Mouse (Mus musculus) heart, postnatal 0 days (tissue): ENCODE results near the gene Ociad1. TPM values are rescaled to one million over a fixed set of nuclear protein-coding genes. Genes with fewer than 3 reads are reported as not detected.

Experiments
- ATAC-seq: fragments of 200-750 bp; cut with Nextera tagmentation; 2 replicates; pipeline ENCODE4 v1.8.0; 2017; ENCODE audit warnings: low read depth, moderate number of reproducible peaks, moderate library complexity; ENCODE audit not compliant: insufficient read depth
- DNase-seq: peaks from one replicate; pipeline ENCODE4 v3.0.0-alpha.2; 2016; ENCODE audit warnings: low spot score
- H3K27ac ChIP-seq: fragments of 300-500 bp; sonication (generic); 2 replicates; pipeline ENCODE4 v1.5.1; 2014; ENCODE audit warnings: low read depth, mild to moderate bottlenecking
- H3K27me3 ChIP-seq: fragments of 300-500 bp; sonication (generic); 2 replicates; pipeline ENCODE4 v1.6.1; 2014; ENCODE audit warnings: low read length, mixed read lengths; ENCODE audit not compliant: control insufficient read depth, insufficient read depth
- H3K36me3 ChIP-seq: fragments of 300-500 bp; sonication (generic); replicated peaks from 2 replicates; pipeline ENCODE4 v1.6.1; 2014; ENCODE audit warnings: low read length, mixed read lengths; ENCODE audit not compliant: control insufficient read depth, insufficient read depth
- H3K4me1 ChIP-seq: fragments of 300-500 bp; sonication (generic); 2 replicates; pipeline ENCODE4 v1.6.1; 2014; ENCODE audit warnings: antibody characterized with exemption; ENCODE audit not compliant: control insufficient read depth, insufficient read depth
- H3K4me2 ChIP-seq: fragments of 300-500 bp; sonication (generic); 2 replicates; pipeline ENCODE4 v1.6.1; 2014; ENCODE audit warnings: low read depth, mild to moderate bottlenecking, low read length, moderate library complexity
- H3K4me3 ChIP-seq: fragments of 300-500 bp; sonication (generic); 2 replicates; pipeline ENCODE4 v1.5.1; 2014; ENCODE audit warnings: low read depth, low read length
- H3K9ac ChIP-seq: fragments of 300-500 bp; sonication (generic); replicated peaks from 2 replicates; pipeline ENCODE4 v1.6.1; 2014; ENCODE audit warnings: low read depth, low read length, mixed read lengths
- H3K9me3 ChIP-seq: fragments of 300-500 bp; sonication (generic); replicated peaks from 2 replicates; pipeline ENCODE4 v1.6.1; 2016; ENCODE audit warnings: low read length; ENCODE audit not compliant: control insufficient read depth
- CTCF ChIP-seq: IDR thresholded peaks from 2 replicates; pipeline ENCODE4 v1.5.1; 2016; ENCODE audit warnings: antibody characterized with exemption, control low read depth, low read depth
- EP300 ChIP-seq: IDR thresholded peaks from 2 replicates; pipeline ENCODE4 v1.6.1; 2016; ENCODE audit warnings: antibody characterized with exemption, low read depth
- WGBS: fragments of 180-500 bp; shearing (Covaris S2); extraction: QIAGEN DNeasy Blood & Tissue Kit; methylation state at CpG from one replicate; pipeline ENCODE4 v1.1.7; 2014; 5-methylcytosine and 5-hydroxymethylcytosine counted together
- polyA plus RNA-seq: library from polyadenylated mRNA; unstranded; fragments of >200 nt; fragmentation: Nextera tagmentation; extraction: Ambion mirVana; gene quantifications from 2 replicates; pipeline ENCODE4 v1.2.1, GENCODE M21; 2015
- total RNA-seq: library from RNA; depleted of rRNA; stranded (reverse); fragments of >200 nt; gene quantifications from 2 replicates; pipeline ENCODE4 v1.2.3, GENCODE M21; 2014; ENCODE audit warnings: low replicate concordance

Ociad1 gene
- total and polyA plus RNA-seq, 2 experiments from 2014 or later, result 131 to 265 TPM

- Histone ChIP-seq H3K36me3 (no peaks in the 10 kb centered on the region), H3K9ac (no peak overlapping the region), H3K4me2 (no peak overlapping the region), H3K4me1 (peaks cover 17% of the 10 kb centered on the region), H3K9me3 (no peaks in the 10 kb centered on the region), H3K27ac (no peak overlapping the region), H3K4me3 (no peak overlapping the region), H3K27me3 (no peaks in the 10 kb centered on the region)
- TF ChIP-seq CTCF, result no peak
- TF ChIP-seq EP300, result no peak
- no peak for DNase-seq
- ATAC-seq, result no peak
- WGBS, result 73% methylated on average over 2 of the region's 2 CpGs
These were observed 17.6 kb upstream of the Ociad1 start for GRCm38 (mm10) chr5:73274941-73275340.

DNA sequence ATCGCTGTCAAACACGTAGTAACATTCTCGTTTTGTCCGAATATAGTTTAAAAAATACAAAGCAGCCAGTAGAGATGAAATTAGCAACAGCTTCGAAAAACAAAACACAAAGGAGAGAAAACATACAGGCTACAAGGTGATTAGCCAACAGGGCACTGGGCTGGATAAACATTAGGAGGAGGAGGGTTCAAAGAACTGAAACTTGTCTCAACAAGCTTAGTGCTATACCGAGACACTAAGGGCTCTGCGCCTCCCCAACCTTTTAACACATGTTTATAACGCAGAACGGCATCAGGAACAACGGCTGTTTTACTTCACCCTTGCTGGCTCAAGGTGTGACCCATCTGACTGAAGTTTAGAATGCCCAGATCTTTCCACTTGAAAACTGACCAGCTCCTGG, 13.4 kb upstream of the Ociad1 start:
- Histone ChIP-seq H3K4me2 (peak overlapping the region; percentile 19; the same call in 1 of the 2 replicates), H3K27ac (peak overlapping the region; percentile 80), H3K4me1 (0 out of 2 replicates have a peak, but pooled peaks cover 4% of the 10 kb centered on the region), H3K36me3 (no peaks in the 10 kb centered on the region), H3K9me3 (no peaks in the 10 kb centered on the region), H3K4me3 (no peak overlapping the region), H3K27me3 (no peaks in the 10 kb centered on the region), H3K9ac (no peak overlapping the region)
- TF ChIP-seq CTCF (no peak), EP300 (no peak)
- DNase-seq, result no peak
- ATAC-seq, result no peak
- 49% methylated on average over 10 of the region's 10 CpGs for WGBS

DNA sequence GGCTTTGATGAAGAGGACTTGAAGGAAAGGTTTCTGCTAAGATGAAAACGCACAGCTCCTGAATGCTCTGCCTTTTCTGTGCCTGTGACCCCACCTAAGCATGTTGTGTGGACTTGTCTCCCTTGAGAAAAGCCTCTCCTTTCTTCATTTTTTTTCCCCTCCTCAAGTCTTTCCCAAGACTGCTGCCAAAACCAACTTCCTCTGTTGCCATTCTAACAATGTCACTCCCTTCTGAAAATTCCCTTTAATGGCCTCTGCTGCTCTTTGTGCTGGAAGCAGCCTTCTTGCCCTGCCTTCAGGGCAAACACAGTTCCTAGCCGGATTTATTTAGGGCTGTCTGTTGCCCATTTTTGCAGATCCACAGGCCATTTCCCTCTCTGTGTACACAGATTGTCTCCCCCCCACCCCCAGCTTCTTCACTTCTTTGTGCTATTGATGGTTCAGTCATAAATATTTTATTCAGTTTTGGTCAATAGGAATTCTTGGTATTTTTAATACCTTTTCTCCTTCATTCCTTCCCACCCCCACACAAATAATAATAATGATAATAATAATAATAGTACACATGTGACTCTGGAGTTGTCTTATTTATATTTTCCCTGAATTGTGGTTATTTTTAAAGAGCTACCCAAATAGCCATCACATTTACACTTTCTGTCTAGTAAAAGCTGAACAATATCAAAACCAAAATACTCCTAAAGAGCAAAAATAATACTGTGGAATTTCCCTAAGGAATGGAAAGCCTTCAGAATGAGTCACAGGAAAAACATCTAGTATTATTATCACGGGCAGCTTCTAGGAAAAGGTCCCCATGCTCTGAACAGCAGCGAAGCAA, 12.6 kb upstream of the Ociad1 start:
- Histone ChIP-seq H3K9me3 (no peaks in the 10 kb centered on the region), H3K4me2 (peak overlapping the region; percentile 19; the same call in 1 of the 2 replicates), H3K36me3 (no peaks in the 10 kb centered on the region), H3K4me3 (no peak overlapping the region), H3K27ac (peak overlapping the region; percentile 80), H3K4me1 (0 out of 2 replicates have a peak, but pooled peaks cover 4% of the 10 kb centered on the region), H3K27me3 (no peaks in the 10 kb centered on the region), H3K9ac (no peak overlapping the region)
- TF ChIP-seq CTCF, result no peak
- TF ChIP-seq EP300, result no peak
- DNase-seq (peak; percentile 63), ATAC-seq (peak; percentile 39)
- WGBS, result 32% methylated on average over 4 of the region's 4 CpGs

GRCm38 (mm10) chr5:73280567-73280850, 12.1 kb upstream of the Ociad1 start:
- no peak for ATAC-seq
- H3K27ac ChIP-seq, result peak overlapping the region; percentile 32; the same call in 1 of the 2 replicates

GRCm38 (mm10) chr5:73284046-73284445, 8.5 kb upstream of the Ociad1 start:
- no peaks in the 10 kb centered on the region for H3K27me3 ChIP-seq
- no peak for TF ChIP-seq EP300
- TF ChIP-seq CTCF, result no peak
- ATAC-seq (no peak), DNase-seq (no peak)
- H3K9me3 ChIP-seq, result no peaks in the 10 kb centered on the region
- H3K36me3 ChIP-seq, result no peaks in the 10 kb centered on the region
- H3K4me2 ChIP-seq, result no peak overlapping the region
- H3K4me1 ChIP-seq, result 0 out of 2 replicates have a peak, but pooled peaks cover 4% of the 10 kb centered on the region
- no peak overlapping the region for H3K27ac ChIP-seq
- no peak overlapping the region for H3K9ac ChIP-seq
- H3K4me3 ChIP-seq, result no peak overlapping the region

More at GRCm38 (mm10) chr5:73280567-73280850, 12.1 kb upstream of the Ociad1 start:
- no peak overlapping the region for H3K4me2 ChIP-seq
- H3K4me1 ChIP-seq, result 0 out of 2 replicates have a peak, but pooled peaks cover 4% of the 10 kb centered on the region
- no peak overlapping the region for H3K9ac ChIP-seq
- no peak for DNase-seq
- no peaks in the 10 kb centered on the region for H3K9me3 ChIP-seq
- 56% methylated on average over 4 of the region's 4 CpGs for WGBS
- H3K4me3 ChIP-seq, result no peak overlapping the region
- TF ChIP-seq CTCF (no peak), EP300 (no peak)
- no peaks in the 10 kb centered on the region for H3K27me3 ChIP-seq
- H3K36me3 ChIP-seq, result no peaks in the 10 kb centered on the region

DNA sequence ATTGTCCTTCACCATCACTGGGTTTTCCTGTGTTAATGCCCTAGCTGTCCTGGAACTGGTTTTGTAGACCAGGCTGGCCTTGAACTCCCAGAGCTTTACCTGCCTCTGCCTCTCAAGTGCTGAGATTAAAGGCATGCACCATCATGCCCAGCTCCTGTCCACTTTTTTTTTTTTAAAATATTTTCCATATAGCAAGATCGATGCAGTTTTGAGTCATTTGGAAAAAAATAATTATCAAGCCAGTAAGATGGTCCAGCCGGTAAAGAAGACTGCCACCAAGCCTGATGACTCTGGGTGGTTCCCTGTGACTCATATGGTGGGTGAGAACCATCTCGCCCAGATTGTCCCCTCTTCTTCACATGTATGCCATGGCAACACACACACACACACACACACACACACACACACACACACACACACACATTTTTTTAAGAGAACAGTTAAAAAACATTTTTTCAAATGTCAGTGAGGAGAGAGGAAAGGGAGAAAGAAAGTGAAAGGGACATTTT, 7.1 kb upstream of the Ociad1 start:
- Histone ChIP-seq H3K9me3 (no peaks in the 10 kb centered on the region), H3K36me3 (no peaks in the 10 kb centered on the region), H3K27me3 (no peaks in the 10 kb centered on the region), H3K27ac (no peak overlapping the region), H3K4me3 (no peak overlapping the region), H3K9ac (no peak overlapping the region), H3K4me1 (no peaks in the 10 kb centered on the region), H3K4me2 (no peak overlapping the region)
- ATAC-seq, result no peak
- 72% methylated on average over 3 of the region's 3 CpGs for WGBS
- no peak for DNase-seq
- TF ChIP-seq CTCF (no peak), EP300 (no peak)
